Mouse (Mus musculus) hematopoietic multipotent progenitor cell, adult 10-12 weeks (in vitro differentiated cells): Measurements from ENCODE around the gene Uchl1. TPM values are rescaled to one million over a fixed set of nuclear protein-coding genes. Genes with fewer than 3 reads are reported as not detected.

Experiments
- polyA plus RNA-seq: library from polyadenylated mRNA; stranded (reverse); fragments of >175 nt; gene quantifications from 2 replicates; pipeline ENCODE4 v1.2.3, GENCODE M21; 2012; ENCODE audit warnings: low replicate concordance

Gene Uchl1
- polyA plus RNA-seq: 0.20 and 0.49 TPM in 2 replicates

DNA sequence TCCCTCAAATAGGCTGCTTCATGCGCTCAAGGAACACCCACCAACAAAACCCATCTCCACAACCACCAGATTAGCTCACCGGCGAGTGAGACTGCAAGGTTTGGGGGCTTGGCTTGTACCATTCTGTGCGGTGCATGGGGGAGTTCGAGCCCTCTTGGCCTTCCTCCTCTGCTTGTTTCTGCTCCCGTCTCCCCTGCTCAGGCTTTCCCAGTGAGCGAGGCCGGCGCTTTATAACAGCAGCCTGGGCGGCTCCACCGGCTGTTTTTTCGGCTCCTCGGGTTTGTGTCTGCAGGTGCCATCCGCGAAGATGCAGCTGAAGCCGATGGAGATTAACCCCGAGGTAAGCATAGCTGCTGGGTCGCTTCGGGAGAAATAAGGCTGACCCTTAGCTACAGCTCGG, at the start of gene Uchl1:
Gene Uchl1 (plus strand): TSS at position 109 of the 400 bp plus-strand sequence.

Other genes starting within 250 kb of the Uchl1 start
- gene Apbb2, start 57.3 kb upstream of the Uchl1 start, polyA plus RNA-seq: 0.40 and 0.72 TPM in 2 replicates
- gene Limch1, start 69.7 kb downstream of the Uchl1 start, polyA plus RNA-seq: 0.64 TPM in 1 of 2 replicates, not detected in the other